In genomic region chr19:7122698-7123306, GRCm38 (mm10) we compare ENCODE assay signal across 10 mouse cellular contexts. TPM values are rescaled to one million over a fixed set of nuclear protein-coding genes. Genes with fewer than 3 reads are reported as not detected.
DNase-seq lines count a peak whose midpoint lies in the region; ATAC-seq and TF ChIP-seq lines count a peak whose summit lies in the region.
"Had no signal": no experiment of that assay in that cellular context is flagged by ENCODE, and none has a peak within 500 bp of the region (broad histone marks: within the 10 kb centered on the region; RNA-seq: fewer than 3 reads in every experiment).

No protein-coding gene starts in this region.

- H3K9me3 ChIP-seq in heart, embryonic 14.5 days (ENCODE audit: control insufficient read depth, low read length): no peaks in the 10 kb centered on the region
- H3K9me3 ChIP-seq in forebrain, postnatal 0 days (ENCODE audit: low read length): no peaks in the 10 kb centered on the region
- no peaks in the 10 kb centered on the region for H3K9me3 ChIP-seq in midbrain, embryonic 10.5 days (replicated peaks)

- peaks cover 24 to 34% of the 10 kb centered on the region in 2 experiments for H3K4me1 ChIP-seq in heart, embryonic 14.5 days (ENCODE audit: control insufficient read depth in 2 of 2, insufficient read depth in 2 of 2, low read length in 2 of 2)
- peaks cover 7% of the 10 kb centered on the region for H3K4me1 ChIP-seq in forebrain, postnatal 0 days (ENCODE audit: insufficient read depth)
- peaks cover 63% of the 10 kb centered on the region for H3K4me1 ChIP-seq in midbrain, embryonic 10.5 days

- no peaks in the 10 kb centered on the region for H3K36me3 ChIP-seq in heart, embryonic 14.5 days (ENCODE audit: control insufficient read depth, insufficient read depth, low read length)
- H3K36me3 ChIP-seq in forebrain, postnatal 0 days (ENCODE audit: insufficient read depth): no peaks in the 10 kb centered on the region
- no peaks in the 10 kb centered on the region for H3K36me3 ChIP-seq in midbrain, embryonic 10.5 days

- H3K27me3 ChIP-seq in heart, embryonic 14.5 days (ENCODE audit: control insufficient read depth, insufficient read depth, low read length): no peaks in the 10 kb centered on the region
- H3K27me3 ChIP-seq in forebrain, postnatal 0 days (ENCODE audit: insufficient read depth, low read length): no peaks in the 10 kb centered on the region
- H3K27me3 ChIP-seq in midbrain, embryonic 10.5 days (ENCODE audit: low read depth, poor library complexity, severe bottlenecking): peaks cover 78% of the 10 kb centered on the region

- no peak for DNase-seq in heart, adult 11 months
- DNase-seq in brain, embryonic 14.5 days (ENCODE audit: low read depth): peak; percentile 68
- DNase-seq in forebrain, postnatal 0 days: no peak
- DNase-seq in midbrain, embryonic 10.5 days (ENCODE audit: low spot score): no peak
- DNase-seq in thymus, postnatal 0 days (ENCODE audit: low spot score): no peak
- no peak for DNase-seq in layer of hippocampus, adult 18-20 months (ENCODE audit: low spot score in 2 of 2)
- DNase-seq in adrenal gland, adult 8-10 months: no peak
- DNase-seq: right cerebral cortex, postnatal 25 days; thymus, adult 18-20 months had no signal

- 22% methylated on average over 10 of the region's 10 CpGs for WGBS in heart, embryonic 14.5 days
- 35% methylated on average over 10 of the region's 10 CpGs for WGBS in forebrain, postnatal 0 days
- WGBS in midbrain, embryonic 10.5 days: 50% methylated on average over 10 of the region's 10 CpGs

- TF ChIP-seq CTCF in brain, embryonic 14.5 days (IDR thresholded peaks at IDR 0.05; ENCODE audit: borderline replicate concordance, extremely low read depth, insufficient read depth, insufficient read length): no peak
- no peak for TF ChIP-seq CTCF in forebrain, postnatal 0 days (IDR thresholded peaks at IDR 0.05; ENCODE audit: low read depth)

- H3K9ac ChIP-seq in heart, embryonic 14.5 days (ENCODE audit: low read length): peak overlapping the region; percentile 65
- H3K9ac ChIP-seq in forebrain, postnatal 0 days: peak overlapping the region; percentile 18; the same call in 1 of the 2 replicates

- H3K4me2 ChIP-seq in heart, embryonic 14.5 days (ENCODE audit: low read length): peak overlapping the region; percentile 59
- H3K4me2 ChIP-seq in forebrain, postnatal 0 days (ENCODE audit: low read depth): no peak overlapping the region

- 0 out of 4 replicates have a peak overlapping the region, but pooled peaks of 1 of the 2 experiments have one; percentile 3 for H3K4me3 ChIP-seq in heart, embryonic 14.5 days (ENCODE audit: control insufficient read depth in 1 of 2, insufficient read depth in 1 of 2, low read depth in 1 of 2, low read length in 2 of 2)
- H3K4me3 ChIP-seq in forebrain, postnatal 0 days (ENCODE audit: low read depth, low read length): no peak overlapping the region
- H3K4me3 ChIP-seq in midbrain, embryonic 10.5 days: no peak overlapping the region

- no peak for TF ChIP-seq POLR2A in brain, embryonic 14.5 days (IDR thresholded peaks at IDR 0.05; ENCODE audit: borderline replicate concordance, extremely low read depth, insufficient read depth, insufficient read length, poor library complexity, severe bottlenecking)

- H3K27ac ChIP-seq in heart, embryonic 14.5 days (replicated peaks in 1 of 2; ENCODE audit: control insufficient read depth in 1 of 2, insufficient read depth in 1 of 2, low read depth in 2 of 2, low read length in 2 of 2): peak overlapping the region; percentile 95 to 99
- H3K27ac ChIP-seq in forebrain, postnatal 0 days (ENCODE audit: low read depth, low read length): peak overlapping the region; percentile 21; the same call in 1 of the 2 replicates
- peak overlapping the region; percentile 78 for H3K27ac ChIP-seq in midbrain, embryonic 10.5 days (replicated peaks)

- ATAC-seq in heart, embryonic 14.5 days (ENCODE audit: insufficient number of reproducible peaks, insufficient read depth, low FRiP score, low read depth): peak; percentile 82
- ATAC-seq in forebrain, postnatal 0 days: peak; percentile 46; the same call in 1 of the 2 replicates

RNA-seq across cellular contexts. Expression of gene Flrt1, which starts 17.3 kb away (rescaled TPM):
- polyA plus RNA-seq in heart, embryonic 14.5 days (2014; fragmentation: Nextera tagmentation; extraction: Ambion mirVana): 1.4 and 1.5 TPM in 2 replicates
- polyA plus RNA-seq in brain, embryonic 14.5 days (2012; rRNA removed): 2.5 and 4.3 TPM in 2 replicates
- total RNA-seq in forebrain, postnatal 0 days (2014; rRNA removed): 8.1 and 8.8 TPM in 2 replicates
- 6.7 and 11.3 TPM in 2 replicates for polyA plus RNA-seq in forebrain, postnatal 0 days (2015; fragmentation: Nextera tagmentation; extraction: Ambion mirVana)
- polyA plus RNA-seq in midbrain, embryonic 10.5 days (2016; fragmentation: Nextera tagmentation; extraction: Ambion mirVana): 6.0 and 7.5 TPM in 2 replicates
- 1.3 and 1.5 TPM in 2 replicates for polyA plus RNA-seq in thymus, postnatal 0 days (2015; fragmentation: Nextera tagmentation; extraction: Ambion mirVana)
- 10 to 100 TPM; 21.6 to 22.0 TPM for total RNA-seq in layer of hippocampus, adult 18-20 months (2021)
- 10 to 100 TPM in 2 of 4 experiments, 1 to 10 TPM in 2; 2.9 to 27.5 (median 14.8) TPM for total RNA-seq in adrenal gland, adult 8-10 months (2022)

Comparison
In these comparisons a context has a peak if more than half of its experiments do, and no peak if none do; other contexts are left out.
1. H3K27ac ChIP-seq: peak in every context shown above with its lines; median percentile 97 in heart, embryonic 14.5 days; 78 in midbrain, embryonic 10.5 days; 21 in forebrain, postnatal 0 days.